Mouse (Mus musculus): ENCODE results near the gene Mlec.

Mlec gene

GRCm38 (mm10) chr5:115158040-115158983, at the start of gene Mlec:
TSS of gene Mlec (minus strand) at chr5:115158179.
- peak; percentile 98 for DNase-seq

GRCm38 (mm10) chr5:115207244-115207643, 49.3 kb upstream of the Mlec start:
- no peak for DNase-seq

GRCm38 (mm10) chr5:115204562-115205311, 46.8 kb upstream of the Mlec start:
- DNase-seq = peak; percentile 47

- DNase-seq = peak; percentile 21
Measured at GRCm38 (mm10) chr5:115203735-115204561, 46.0 kb upstream of the Mlec start.

- DNase-seq = no peak
Measured at GRCm38 (mm10) chr5:115194626-115195221, 36.7 kb upstream of the Mlec start.

- peak; percentile 61 for DNase-seq
Measured at GRCm38 (mm10) chr5:115193669-115194625, 36.0 kb upstream of the Mlec start, which contains the start of gene Cabp1. TSS of gene Cabp1 (minus strand) at chr5:115194381.

GRCm38 (mm10) chr5:115193226-115193625, 35.2 kb upstream of the Mlec start:
- peak; percentile 81 for DNase-seq

GRCm38 (mm10) chr5:115192828-115193195, 34.8 kb upstream of the Mlec start:
- DNase-seq = no peak

GRCm38 (mm10) chr5:115191880-115192827, 34.2 kb upstream of the Mlec start:
- DNase-seq = no peak

GRCm38 (mm10) chr5:115190081-115190480, 32.1 kb upstream of the Mlec start:
- no peak for DNase-seq

GRCm38 (mm10) chr5:115188824-115189223, 30.8 kb upstream of the Mlec start:
- peak; percentile 53 for DNase-seq

- peak; percentile 96 for DNase-seq
Measured at GRCm38 (mm10) chr5:115187188-115188131, 29.5 kb upstream of the Mlec start.

- DNase-seq = no peak
Measured at GRCm38 (mm10) chr5:115186371-115187073, 28.5 kb upstream of the Mlec start.

- peak; percentile 26 for DNase-seq
Measured at GRCm38 (mm10) chr5:115184726-115185125, 26.7 kb upstream of the Mlec start.

- DNase-seq = no peak
Measured at GRCm38 (mm10) chr5:115183482-115183881, 25.5 kb upstream of the Mlec start.

GRCm38 (mm10) chr5:115182925-115183324, 24.9 kb upstream of the Mlec start:
- no peak for DNase-seq

- DNase-seq = peak; percentile 77
Measured at GRCm38 (mm10) chr5:115181248-115181940, 23.4 kb upstream of the Mlec start.
